ENCODE assay signal across 12 mouse cellular contexts in the genomic region with DNA sequence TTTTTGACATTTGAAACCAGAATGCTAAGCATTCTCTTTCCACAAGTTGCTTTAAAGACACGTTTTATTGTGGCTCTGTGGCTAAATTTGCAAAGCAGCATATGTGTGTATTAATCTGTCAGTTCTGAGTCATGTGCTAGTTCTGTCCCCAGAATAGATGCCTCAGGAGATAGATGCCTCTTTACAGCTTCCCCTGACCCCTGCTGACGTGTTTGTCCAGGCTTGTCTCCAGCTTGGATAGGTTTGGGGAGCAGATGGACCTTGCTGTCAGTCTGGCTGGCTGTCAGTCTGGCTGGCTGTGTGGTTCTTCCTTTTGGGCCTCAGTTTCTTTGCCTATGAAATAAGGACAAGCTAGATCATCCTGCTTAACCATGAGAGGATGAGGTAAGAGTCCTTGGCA.
DNase-seq lines count a peak whose midpoint lies in the region; ATAC-seq lines count a peak whose summit lies in the region.
"Had no signal": no experiment of that assay in that cellular context is flagged by ENCODE, and none has a peak within 500 bp of the region (broad histone marks: within the 10 kb centered on the region; RNA-seq: fewer than 3 reads in every experiment).

No protein-coding gene starts in this region.

- no peaks in the 10 kb centered on the region for H3K36me3 ChIP-seq in forebrain, embryonic 12.5 days (replicated peaks)
- peaks cover 3% of the 10 kb centered on the region; the same call in 1 of the 2 replicates for H3K36me3 ChIP-seq in midbrain, embryonic 13.5 days

- no peak overlapping the region for H3K9ac ChIP-seq in forebrain, embryonic 12.5 days
- no peak overlapping the region for H3K9ac ChIP-seq in midbrain, embryonic 13.5 days (replicated peaks)
- H3K9ac ChIP-seq: hindbrain, embryonic 14.5 days had no signal

- H3K27me3 ChIP-seq in forebrain, embryonic 12.5 days: no peaks in the 10 kb centered on the region
- no peaks in the 10 kb centered on the region for H3K27me3 ChIP-seq in midbrain, embryonic 13.5 days

- no peak for DNase-seq in frontal cortex, postnatal 10 days (ENCODE audit: low spot score in 2 of 2)
- DNase-seq in left cerebral cortex, postnatal 25 days (ENCODE audit: low spot score in 2 of 2): peak; percentile 46 to 82
- no peak for DNase-seq in left cerebral cortex, adult 11 months (ENCODE audit: low spot score)
- peak; percentile 35 for DNase-seq in adrenal gland, postnatal 25 days
- peak; percentile 31 to 36 for DNase-seq in right cerebral cortex, postnatal 36 days (ENCODE audit: low spot score in 2 of 2)
- DNase-seq: thymus, postnatal 14 days had no signal

- H3K4me1 ChIP-seq in forebrain, embryonic 12.5 days: no peaks in the 10 kb centered on the region
- no peaks in the 10 kb centered on the region; the same call in 1 of the 2 replicates for H3K4me1 ChIP-seq in midbrain, embryonic 13.5 days (replicated peaks)

- ATAC-seq in frontal cortex, adult (ENCODE audit: low TSS enrichment): peak; percentile 64
- ATAC-seq in forebrain, embryonic 12.5 days (ENCODE audit: low FRiP score): no peak
- no peak for ATAC-seq in midbrain, embryonic 13.5 days
- ATAC-seq: lung, postnatal 0 days had no signal

- H3K4me3 ChIP-seq in forebrain, embryonic 12.5 days (replicated peaks): no peak overlapping the region
- no peak overlapping the region for H3K4me3 ChIP-seq in midbrain, embryonic 13.5 days (replicated peaks)

- 0 out of 2 replicates have a peak, but pooled peaks cover 9% of the 10 kb centered on the region for H3K9me3 ChIP-seq in forebrain, embryonic 12.5 days
- H3K9me3 ChIP-seq in midbrain, embryonic 13.5 days: peaks cover 9% of the 10 kb centered on the region; the same call in 1 of the 2 replicates

- intact Hi-C loops in left cerebral cortex, postnatal 25 days (cut with DNase I): no loop called here

- WGBS in forebrain, embryonic 12.5 days: 71% methylated on average over 2 of the region's 2 CpGs
- 72% methylated on average over 2 of the region's 2 CpGs for WGBS in midbrain, embryonic 13.5 days

- no peak overlapping the region for H3K27ac ChIP-seq in forebrain, embryonic 12.5 days
- H3K27ac ChIP-seq in midbrain, embryonic 13.5 days: no peak overlapping the region
- H3K27ac ChIP-seq: hindbrain, embryonic 14.5 days had no signal

- no peak overlapping the region for H3K4me2 ChIP-seq in forebrain, embryonic 12.5 days
- H3K4me2 ChIP-seq in midbrain, embryonic 13.5 days (replicated peaks): no peak overlapping the region
- H3K4me2 ChIP-seq: hindbrain, embryonic 14.5 days; midbrain, embryonic 11.5 days had no signal

Comparison
In these comparisons a context has a peak if more than half of its experiments do, and no peak if none do; other contexts are left out.
1. DNase-seq: peak in left cerebral cortex, postnatal 25 days (2 of 2), adrenal gland, postnatal 25 days (single experiment) and right cerebral cortex, postnatal 36 days (2 of 2); none in frontal cortex, postnatal 10 days (0 of 2) and left cerebral cortex, adult 11 months (single experiment).